Mouse (Mus musculus): ENCODE measurements around the gene Nat9.

DNA sequence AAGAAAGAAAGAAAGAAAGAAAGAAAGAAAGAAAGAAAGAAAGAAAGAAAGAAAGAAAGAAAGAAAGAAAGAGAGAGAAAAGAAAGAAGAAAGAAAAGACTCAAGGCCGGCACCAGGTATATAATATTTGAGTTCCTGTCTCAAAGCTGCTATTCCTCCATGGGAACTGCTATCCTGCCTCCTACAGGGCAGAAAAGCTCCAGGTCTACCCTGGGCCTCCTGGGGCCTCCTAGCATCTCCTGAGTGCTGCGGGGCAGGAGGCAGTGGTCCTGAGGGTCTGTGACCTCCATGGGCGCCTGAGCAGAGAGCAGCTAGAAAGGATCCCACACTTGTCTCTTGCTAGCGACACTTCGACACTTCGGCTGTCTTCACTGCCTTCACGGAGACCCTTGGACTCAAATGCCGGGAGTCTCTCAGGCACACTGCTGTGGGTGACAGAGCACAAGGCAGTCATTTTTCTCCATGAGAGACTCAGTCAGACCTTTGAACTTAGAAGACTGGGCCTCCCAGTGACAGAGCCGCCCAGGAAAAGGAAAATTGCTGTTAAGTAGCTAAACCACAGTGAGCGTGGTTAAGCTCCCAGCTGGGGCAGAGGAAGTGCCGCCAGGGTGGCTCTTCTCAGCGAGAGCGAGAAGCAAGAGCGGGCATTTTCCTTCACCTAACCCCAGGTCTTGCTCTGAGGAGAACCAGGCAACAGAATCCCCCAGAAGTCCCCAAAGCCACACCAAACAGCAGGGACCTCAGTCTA, 43.7 kb upstream of the Nat9 start:
- no peak for TF ChIP-seq CTCF (IDR thresholded peaks at IDR 0.05; ENCODE audit: low read depth, low read length)
- no peak for TF ChIP-seq GATA1 (IDR thresholded peaks at IDR 0.05; ENCODE audit: borderline replicate concordance, low read length)
